Mouse (Mus musculus): ENCODE measurements around the gene Pla2g6. TPM values are rescaled to one million over a fixed set of nuclear protein-coding genes. Genes with fewer than 3 reads are reported as not detected.

Gene Pla2g6
- total and polyA plus RNA-seq, 3 experiments, result 9.3 to 20.9 (median 14.8) TPM

- TF ChIP-seq SIN3A (IDR thresholded peaks at IDR 0.05; ENCODE audit: low read length) (peak; percentile 32; the same call in 1 of the 2 replicates), E2F4 (IDR thresholded peaks at IDR 0.05; ENCODE audit: insufficient replicate concordance, low read depth, low read length) (no peak), MAFK (IDR thresholded peaks at IDR 0.05; ENCODE audit: insufficient replicate concordance, low read length) (no peak), MAX (IDR thresholded peaks at IDR 0.05; ENCODE audit: low read length) (peak; percentile 60)
Observed at GRCm38 (mm10) chr15:79347165-79347844, 19.1 kb upstream of the Pla2g6 start (continued).

DNA sequence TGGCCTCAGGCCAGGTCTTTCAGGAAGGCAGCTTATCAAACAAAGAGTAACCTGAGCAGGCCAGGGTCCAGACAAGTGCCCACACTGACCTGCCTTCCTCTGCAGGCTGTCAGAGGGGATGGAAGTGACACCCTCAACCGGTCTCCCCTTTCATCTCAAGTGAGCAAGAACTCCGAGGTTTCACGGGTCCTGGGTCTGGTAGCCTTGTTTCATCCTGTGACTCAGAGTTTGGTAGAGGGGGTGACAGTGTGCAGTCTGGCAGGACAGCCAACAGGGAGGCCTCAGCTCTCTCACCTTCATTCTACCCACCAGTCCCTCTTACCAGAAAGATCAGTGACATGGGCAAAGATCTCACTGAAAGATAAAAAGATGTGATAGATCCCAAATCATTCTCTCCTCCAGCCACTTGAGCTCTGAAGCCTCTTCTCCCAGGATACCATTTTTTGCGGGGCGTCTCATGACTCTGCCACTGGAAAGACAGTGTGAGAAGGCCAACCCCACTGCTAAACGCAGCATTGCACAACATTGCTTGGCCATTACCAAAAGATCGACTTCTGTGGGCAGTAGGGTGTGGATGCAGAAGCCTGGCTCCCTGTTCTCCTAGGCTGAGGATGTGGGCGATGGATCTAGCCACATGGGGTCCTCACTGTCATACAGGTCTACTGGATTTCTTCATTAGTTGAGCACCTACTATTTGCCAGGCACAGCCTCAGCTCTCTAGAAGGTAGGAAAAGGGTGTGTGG lies 18.0 kb upstream of the Pla2g6 start, which contains the start of gene Maff:
Gene Maff (plus strand): TSS at position 571 of the 743 bp plus-strand sequence.
- H3K4me3 ChIP-seq (replicated peaks in 1 of 3; ENCODE audit: low read depth in 2 of 3, low read length in 2 of 3, poor library complexity in 1 of 3), result peak within 1 kb of the TSS; percentile 82 to 93 (median 87)
- peak within 1 kb of the TSS; percentile 72 for H3K27ac ChIP-seq (ENCODE audit: insufficient read depth, low read depth)
- peak within 1 kb of the TSS; percentile 73 for H3K9ac ChIP-seq (ENCODE audit: insufficient read depth, low read depth)
- no peak for DNase-seq (ENCODE audit: extremely low read depth)
- H3K36me3 ChIP-seq (replicated peaks in 1 of 2; ENCODE audit: control insufficient read depth in 1 of 2, insufficient read depth in 1 of 2, low read length in 1 of 2), result peaks cover 0 to 20% of the 10 kb centered on the region in 2 experiments
- H3K79me2 ChIP-seq (replicated peaks; ENCODE audit: control insufficient read depth, extremely low read depth, insufficient read depth, poor library complexity, severe bottlenecking), result no peaks in the 10 kb centered on the region; the same call in 1 of the 2 replicates
- H3K4me2 ChIP-seq (ENCODE audit: insufficient read depth, low read depth, poor library complexity, severe bottlenecking), result peak within 1 kb of the TSS; percentile 86
- dilution Hi-C loops (cut with MboI; ENCODE audit: extremely low pct_ligation_motif_present, extremely low pct_unique_long_range_greater_than_20kb, low sequenced_read_pairs) (no loop called here), in situ Hi-C loops (cut with MboI; ENCODE audit: low pct_ligation_motif_present, low pct_unique_long_range_greater_than_20kb, low sequenced_read_pairs) (loop anchor here (25.0 kb wide), 1 partner anchor 434 kb away; the partner anchor contains the start of gene Pdxp)
- no peak for TF ChIP-seq NELFE (IDR thresholded peaks at IDR 0.05; ENCODE audit: low read depth, low read length)
- TF ChIP-seq TCF12 (IDR thresholded peaks at IDR 0.05; ENCODE audit: low read depth, low read length), result no peak
- TF ChIP-seq PAX5 (IDR thresholded peaks at IDR 0.05; ENCODE audit: low read length), result no peak
- no peak for TF ChIP-seq HCFC1 (IDR thresholded peaks at IDR 0.05; ENCODE audit: low read depth, low read length)
- H3K9me3 ChIP-seq (replicated peaks; ENCODE audit: low read length), result peaks cover 22% of the 10 kb centered on the region
- H3K4me1 ChIP-seq (ENCODE audit: control insufficient read depth in 1 of 2, insufficient read depth in 2 of 2), result peaks cover 26 to 60% of the 10 kb centered on the region in 2 experiments
- H3K27me3 ChIP-seq (replicated peaks), result no peaks in the 10 kb centered on the region

GRCm38 (mm10) chr15:79344627-79345026 lies 16.4 kb upstream of the Pla2g6 start:
- H3K9ac ChIP-seq (ENCODE audit: insufficient read depth, low read depth), result no peak overlapping the region
- in situ Hi-C loops (cut with MboI; ENCODE audit: low pct_ligation_motif_present, low pct_unique_long_range_greater_than_20kb, low sequenced_read_pairs), result loop anchor here (25.0 kb wide), 1 partner anchor 432 kb away; the partner anchor contains the start of gene Pdxp
- peaks cover 24 to 50% of the 10 kb centered on the region in 2 experiments for H3K4me1 ChIP-seq (ENCODE audit: control insufficient read depth in 1 of 2, insufficient read depth in 2 of 2)
- TF ChIP-seq SIN3A (IDR thresholded peaks at IDR 0.05; ENCODE audit: low read length) (no peak), PAX5 (IDR thresholded peaks at IDR 0.05; ENCODE audit: low read length) (no peak), RAD21 (IDR thresholded peaks at IDR 0.05; ENCODE audit: low read depth, low read length) (no peak), MAZ (IDR thresholded peaks at IDR 0.05; ENCODE audit: low read depth, low read length) (no peak), CTCF (conservative IDR thresholded peaks at IDR 0.05 in 1 of 2, IDR thresholded peaks at IDR 0.05 in 1 of 2; ENCODE audit: low read depth in 2 of 2, low read length in 2 of 2) (no peak), NELFE (IDR thresholded peaks at IDR 0.05; ENCODE audit: low read depth, low read length) (no peak), E2F4 (IDR thresholded peaks at IDR 0.05; ENCODE audit: insufficient replicate concordance, low read depth, low read length) (no peak), NRF1 (IDR thresholded peaks at IDR 0.05; ENCODE audit: low read depth, low read length) (no peak), EP300 (IDR thresholded peaks at IDR 0.05; ENCODE audit: low read length) (no peak), POLR2AphosphoS2 (IDR thresholded peaks at IDR 0.05; ENCODE audit: low read depth, low read length) (no peak), USF2 (conservative IDR thresholded peaks at IDR 0.05; ENCODE audit: low read depth, low read length) (no peak), IRF4 (IDR thresholded peaks at IDR 0.05; ENCODE audit: low read depth, low read length) (no peak), JUND (conservative IDR thresholded peaks at IDR 0.05; ENCODE audit: low read depth, low read length) (no peak), USF1 (IDR thresholded peaks at IDR 0.05; ENCODE audit: low read depth, low read length) (no peak), ZNF384 (IDR thresholded peaks at IDR 0.05; ENCODE audit: low read depth, low read length) (no peak), MAX (IDR thresholded peaks at IDR 0.05; ENCODE audit: low read length) (no peak), TBP (conservative IDR thresholded peaks at IDR 0.05; ENCODE audit: low read depth, low read length) (no peak), UBTF (IDR thresholded peaks at IDR 0.05; ENCODE audit: low read depth, low read length) (no peak), MAFK (IDR thresholded peaks at IDR 0.05; ENCODE audit: insufficient replicate concordance, low read length) (no peak), ETS1 (conservative IDR thresholded peaks at IDR 0.05; ENCODE audit: low read depth, low read length) (no peak)
- dilution Hi-C loops (cut with MboI; ENCODE audit: extremely low pct_ligation_motif_present, extremely low pct_unique_long_range_greater_than_20kb, low sequenced_read_pairs), result no loop called here
- H3K27me3 ChIP-seq (replicated peaks), result no peaks in the 10 kb centered on the region
- no peak for DNase-seq (ENCODE audit: extremely low read depth)
- H3K79me2 ChIP-seq (replicated peaks; ENCODE audit: control insufficient read depth, extremely low read depth, insufficient read depth, poor library complexity, severe bottlenecking), result no peaks in the 10 kb centered on the region; the same call in 1 of the 2 replicates
- no peak overlapping the region for H3K4me3 ChIP-seq (replicated peaks in 1 of 3; ENCODE audit: low read depth in 2 of 3, low read length in 2 of 3, poor library complexity in 1 of 3)
- peaks cover 0 to 5% of the 10 kb centered on the region in 2 experiments for H3K36me3 ChIP-seq (replicated peaks in 1 of 2; ENCODE audit: control insufficient read depth in 1 of 2, insufficient read depth in 1 of 2, low read length in 1 of 2)
- peaks cover 7% of the 10 kb centered on the region for H3K9me3 ChIP-seq (replicated peaks; ENCODE audit: low read length)
- no peak overlapping the region for H3K27ac ChIP-seq (ENCODE audit: insufficient read depth, low read depth)
- no peak overlapping the region for H3K4me2 ChIP-seq (ENCODE audit: insufficient read depth, low read depth, poor library complexity, severe bottlenecking)
